Mouse (Mus musculus): ENCODE measurements around the gene Mcat. TPM values are rescaled to one million over a fixed set of nuclear protein-coding genes. Genes with fewer than 3 reads are reported as not detected.
"Not testable (repeated sequence)": the region's sequence is repeated elsewhere in the genome, so short reads cannot be mapped to it uniquely, and the experiment has no call there.

Mcat gene
- polyA plus RNA-seq, 1 experiment from 2014 or later, result 30.3 TPM

DNA sequence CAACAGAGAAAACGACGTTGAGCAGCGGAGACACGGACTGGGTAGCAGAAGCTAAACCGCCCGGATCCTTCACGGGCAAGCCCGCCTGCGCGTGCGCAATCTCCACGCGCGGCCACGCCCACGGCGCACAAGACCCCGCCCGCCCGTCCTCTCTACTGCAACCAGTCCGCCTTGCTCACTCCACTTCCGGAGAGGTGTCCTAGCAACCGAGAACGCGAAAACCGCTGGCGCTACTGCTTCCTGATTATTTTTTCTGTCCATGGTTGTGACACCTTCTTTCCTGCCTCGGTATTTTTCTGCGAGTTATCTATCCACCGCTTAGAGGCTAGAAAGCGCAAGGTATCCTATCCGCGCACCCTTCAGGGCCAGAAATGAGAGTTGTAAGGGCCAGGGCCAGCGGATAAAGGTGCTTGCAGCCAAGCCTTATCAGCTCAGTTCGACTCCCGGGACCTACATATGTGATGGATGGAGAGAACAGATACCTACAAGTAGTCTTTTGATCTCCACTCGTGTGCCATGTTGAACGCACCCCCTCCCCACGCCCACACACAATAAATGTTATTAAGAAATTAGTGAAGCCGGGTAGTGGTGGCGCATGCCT is 52.7 kb downstream of the Mcat start, which contains the start of gene Ttll1:
Gene Ttll1, minus strand, starts transcription at position 89 of the 601 bp plus-strand sequence.
- Histone ChIP-seq H3K4me2 (ENCODE audit: low read length) (peak within 1 kb of the TSS; percentile 56), H3K27ac (ENCODE audit: low read length) (peak within 1 kb of the TSS; percentile 93), H3K36me3 (ENCODE audit: control insufficient read depth, insufficient read depth, low read length) (no peaks in the 10 kb centered on the region), H3K9ac (ENCODE audit: low read depth, low read length) (peak within 1 kb of the TSS; percentile 87), H3K27me3 (ENCODE audit: control insufficient read depth, insufficient read depth, low read depth, low read length) (no peaks in the 10 kb centered on the region), H3K4me3 (ENCODE audit: low read depth, low read length) (peak within 1 kb of the TSS; percentile 71), H3K9me3 (replicated peaks; ENCODE audit: control insufficient read depth, low read length, poor library complexity, severe bottlenecking) (no peaks in the 10 kb centered on the region), H3K4me1 (ENCODE audit: control insufficient read depth, insufficient read depth, low read length) (peaks cover 29% of the 10 kb centered on the region)
- 14% methylated on average over 41 of the region's 41 CpGs for WGBS
- peak; percentile 97 for ATAC-seq

DNA sequence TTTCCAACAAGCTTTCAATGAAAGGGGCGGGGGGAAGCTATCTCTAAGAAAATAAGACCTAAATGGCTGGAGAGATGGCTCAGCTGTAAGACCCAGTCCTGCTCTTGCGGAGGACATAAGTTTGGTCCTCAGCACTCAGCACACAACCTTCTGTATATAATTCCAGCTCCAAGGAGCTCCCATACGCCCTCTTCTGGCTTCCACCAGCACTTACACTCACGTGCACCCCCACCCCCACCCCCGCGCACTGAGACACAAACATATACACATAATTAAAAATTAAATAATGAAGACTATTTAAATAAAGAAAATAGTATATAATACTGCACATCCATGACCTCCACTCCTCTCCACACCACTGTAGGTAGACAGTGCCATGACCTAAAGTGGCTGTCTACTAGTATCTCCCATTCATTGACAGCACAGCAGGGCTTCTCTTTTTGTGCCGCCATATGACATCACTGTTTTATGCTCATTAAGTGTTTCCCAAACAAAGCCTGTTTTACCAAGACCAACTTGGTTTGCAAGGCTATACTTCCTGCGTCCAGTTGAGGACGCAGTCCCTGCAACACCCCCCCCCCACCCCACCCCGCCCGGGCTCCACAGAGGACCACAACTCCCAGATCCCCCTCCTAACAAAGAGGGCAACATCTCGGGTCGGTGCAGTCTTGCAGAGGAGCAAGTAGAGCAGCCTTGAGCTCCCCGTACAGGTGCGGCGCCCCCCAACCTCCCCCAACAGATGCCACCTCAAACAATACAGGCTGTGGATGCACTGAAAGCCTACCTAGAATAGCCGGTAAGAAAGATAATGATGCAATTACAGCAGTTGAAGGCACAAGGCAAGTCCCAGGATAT is 53.4 kb downstream of the Mcat start:
- Histone ChIP-seq H3K9ac (ENCODE audit: low read depth, low read length) (peak overlapping the region; percentile 87), H3K36me3 (ENCODE audit: control insufficient read depth, insufficient read depth, low read length) (peaks cover 4% of the 10 kb centered on the region; the same call in 1 of the 2 replicates), H3K27me3 (ENCODE audit: control insufficient read depth, insufficient read depth, low read depth, low read length) (no peaks in the 10 kb centered on the region), H3K4me2 (ENCODE audit: low read length) (peak overlapping the region; percentile 56), H3K4me3 (ENCODE audit: low read depth, low read length) (peak overlapping the region; percentile 71), H3K9me3 (replicated peaks; ENCODE audit: control insufficient read depth, low read length, poor library complexity, severe bottlenecking) (no peaks in the 10 kb centered on the region), H3K4me1 (ENCODE audit: control insufficient read depth, insufficient read depth, low read length) (peaks cover 29% of the 10 kb centered on the region), H3K27ac (ENCODE audit: low read length) (peak overlapping the region; percentile 93)
- ATAC-seq, result peak; percentile 86
- WGBS, result 27% methylated on average over 17 of the region's 17 CpGs

DNA sequence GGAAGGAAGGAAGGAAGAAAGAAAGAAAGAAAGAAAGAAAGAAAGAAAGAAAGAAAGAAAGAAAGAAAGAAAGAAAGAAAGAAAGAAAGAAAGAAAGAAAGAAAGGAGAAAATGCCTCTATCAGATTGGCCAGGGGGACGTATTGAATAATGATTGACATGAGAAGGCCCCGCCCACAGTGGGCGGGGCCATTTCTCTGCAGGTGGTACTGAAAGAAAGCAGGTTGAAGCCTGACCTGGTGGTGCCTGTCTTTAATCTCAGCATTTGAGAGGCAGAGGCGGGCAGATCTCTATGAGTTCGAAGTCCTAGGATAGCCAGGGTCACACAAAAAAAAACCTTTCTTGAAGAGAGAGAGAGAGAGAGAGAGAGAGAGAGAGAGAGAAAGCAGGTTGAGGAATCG is 62.1 kb downstream of the Mcat start:
- H3K4me2 ChIP-seq (ENCODE audit: low read length); H3K4me1 ChIP-seq (ENCODE audit: control insufficient read depth, insufficient read depth, low read length); H3K9ac ChIP-seq (ENCODE audit: low read depth, low read length); H3K27me3 ChIP-seq (ENCODE audit: control insufficient read depth, insufficient read depth, low read depth, low read length); ATAC-seq; H3K4me3 ChIP-seq (ENCODE audit: low read depth, low read length); H3K9me3 ChIP-seq (replicated peaks; ENCODE audit: control insufficient read depth, low read length, poor library complexity, severe bottlenecking); H3K27ac ChIP-seq (ENCODE audit: low read length): not testable (repeated sequence)
- peaks cover 57% of the 10 kb centered on the region for H3K36me3 ChIP-seq (ENCODE audit: control insufficient read depth, insufficient read depth, low read length)
- 77% methylated on average over 6 of the region's 6 CpGs for WGBS

DNA sequence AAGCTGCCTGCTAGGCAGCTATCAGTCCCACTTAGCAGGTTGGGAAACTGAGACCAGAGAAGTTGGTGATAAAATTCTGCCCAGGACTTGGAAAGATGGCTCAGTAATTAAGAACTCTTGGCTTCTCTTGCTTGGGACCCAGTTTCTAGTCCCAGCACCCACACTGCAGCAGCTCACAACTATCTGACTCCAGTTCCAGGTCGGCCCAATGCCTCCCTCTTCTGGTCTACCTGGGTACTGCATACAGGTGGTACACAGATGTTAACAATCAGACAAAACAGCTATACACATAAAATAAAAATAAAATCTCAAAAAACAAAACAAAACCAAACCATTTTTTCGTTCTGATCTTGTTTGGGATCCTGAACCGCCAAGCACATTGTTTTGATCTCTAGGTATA is 63.2 kb downstream of the Mcat start:
- H3K9ac ChIP-seq (ENCODE audit: low read depth, low read length), result no peak overlapping the region
- no peaks in the 10 kb centered on the region for H3K4me1 ChIP-seq (ENCODE audit: control insufficient read depth, insufficient read depth, low read length)
- no peaks in the 10 kb centered on the region for H3K27me3 ChIP-seq (ENCODE audit: control insufficient read depth, insufficient read depth, low read depth, low read length)
- H3K36me3 ChIP-seq (ENCODE audit: control insufficient read depth, insufficient read depth, low read length), result peaks cover 66% of the 10 kb centered on the region
- no peak overlapping the region for H3K27ac ChIP-seq (ENCODE audit: low read length)
- no peak overlapping the region for H3K4me2 ChIP-seq (ENCODE audit: low read length)
- ATAC-seq, result no peak
- 61% methylated on average over 3 of the region's 3 CpGs for WGBS
- no peak overlapping the region for H3K4me3 ChIP-seq (ENCODE audit: low read depth, low read length)
- H3K9me3 ChIP-seq (replicated peaks; ENCODE audit: control insufficient read depth, low read length, poor library complexity, severe bottlenecking), result no peaks in the 10 kb centered on the region

DNA sequence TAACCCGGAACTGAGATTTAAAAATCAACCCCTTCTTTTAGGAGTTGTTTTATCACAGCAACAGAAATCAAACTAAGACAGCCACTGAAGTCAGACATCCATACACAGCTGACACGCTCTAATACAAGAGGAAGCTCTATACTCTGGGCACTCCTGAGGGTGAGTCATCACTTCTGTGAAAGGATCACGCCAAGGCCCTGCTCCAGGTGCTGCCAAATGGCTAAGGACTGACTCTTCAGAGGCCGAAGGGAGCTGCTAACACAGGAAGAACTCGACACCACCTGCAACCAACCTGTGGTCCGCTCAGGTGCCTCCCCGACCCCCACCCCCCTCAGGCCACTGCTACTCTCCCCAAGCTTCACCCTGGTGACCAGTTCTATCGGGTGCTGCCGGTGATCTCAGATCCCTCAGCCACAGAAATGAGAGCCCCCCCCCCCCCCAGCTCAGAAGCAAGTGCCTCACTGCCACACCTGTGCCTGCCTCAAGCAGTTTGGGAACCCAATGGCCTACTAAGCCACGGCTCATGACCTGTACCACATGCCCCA is 64.3 kb downstream of the Mcat start:
- no peak overlapping the region for H3K27ac ChIP-seq (ENCODE audit: low read length)
- H3K36me3 ChIP-seq (ENCODE audit: control insufficient read depth, insufficient read depth, low read length), result peaks cover 66% of the 10 kb centered on the region
- H3K27me3 ChIP-seq (ENCODE audit: control insufficient read depth, insufficient read depth, low read depth, low read length), result no peaks in the 10 kb centered on the region
- H3K4me3 ChIP-seq (ENCODE audit: low read depth, low read length), result no peak overlapping the region
- ATAC-seq, result no peak
- H3K9ac ChIP-seq (ENCODE audit: low read depth, low read length), result no peak overlapping the region
- no peak overlapping the region for H3K4me2 ChIP-seq (ENCODE audit: low read length)
- no peaks in the 10 kb centered on the region for H3K9me3 ChIP-seq (replicated peaks; ENCODE audit: control insufficient read depth, low read length, poor library complexity, severe bottlenecking)
- WGBS, result 96% methylated on average over 10 of the region's 10 CpGs
- no peaks in the 10 kb centered on the region for H3K4me1 ChIP-seq (ENCODE audit: control insufficient read depth, insufficient read depth, low read length)

DNA sequence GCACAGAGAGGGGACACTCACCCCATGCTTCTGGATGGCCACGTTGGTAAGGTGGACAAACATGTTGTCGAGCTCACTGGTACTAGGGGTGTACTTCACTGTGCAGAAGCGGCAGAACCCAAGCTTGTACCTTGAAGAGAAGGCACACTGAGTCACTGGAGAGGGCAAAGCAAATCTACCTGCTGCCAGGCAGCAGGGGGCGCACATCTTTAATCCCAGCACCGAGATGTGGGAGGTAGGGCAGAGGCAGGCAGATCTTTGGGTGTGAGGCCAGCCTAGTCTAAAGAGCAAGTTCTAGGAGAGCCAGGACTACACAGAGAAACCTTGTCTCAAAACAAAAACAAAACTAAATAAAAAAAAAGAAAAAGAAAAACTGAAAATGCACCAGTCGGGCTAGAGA is 66.3 kb downstream of the Mcat start:
- Histone ChIP-seq H3K4me2 (ENCODE audit: low read length) (no peak overlapping the region), H3K9ac (ENCODE audit: low read depth, low read length) (no peak overlapping the region), H3K4me1 (ENCODE audit: control insufficient read depth, insufficient read depth, low read length) (no peaks in the 10 kb centered on the region), H3K27ac (ENCODE audit: low read length) (no peak overlapping the region), H3K36me3 (ENCODE audit: control insufficient read depth, insufficient read depth, low read length) (peaks cover 67% of the 10 kb centered on the region), H3K4me3 (ENCODE audit: low read depth, low read length) (no peak overlapping the region), H3K27me3 (ENCODE audit: control insufficient read depth, insufficient read depth, low read depth, low read length) (no peaks in the 10 kb centered on the region), H3K9me3 (replicated peaks; ENCODE audit: control insufficient read depth, low read length, poor library complexity, severe bottlenecking) (no peaks in the 10 kb centered on the region)
- ATAC-seq, result no peak
- WGBS, result 91% methylated on average over 6 of the region's 6 CpGs

Small RNA genes lying within 50 kb of the gene (microRNA-seq; reads per million reads assigned to microRNA genes)
- not detected for gene Gm24575

Other genes with a start within 250 kb of the Mcat start
- 45.1 and 45.6 TPM in 2 replicates for gene Arfgap3, start 213.5 kb downstream of the Mcat start, polyA plus RNA-seq (2015; fragmentation: Nextera tagmentation; extraction: Ambion mirVana)
- 23.4 and 23.5 TPM in 2 replicates for gene Pacsin2, start 99.2 kb downstream of the Mcat start, polyA plus RNA-seq (2015; fragmentation: Nextera tagmentation; extraction: Ambion mirVana)
- 130 TPM in 2 replicates for gene Ttll1, start 52.9 kb downstream of the Mcat start, polyA plus RNA-seq (2015; fragmentation: Nextera tagmentation; extraction: Ambion mirVana)
- gene Bik, start 36.9 kb downstream of the Mcat start, polyA plus RNA-seq (2015; fragmentation: Nextera tagmentation; extraction: Ambion mirVana), result 0.26 and 0.55 TPM in 2 replicates
- 5.8 and 6.1 TPM in 2 replicates for gene Tspo, start 195 bp downstream of the Mcat start, polyA plus RNA-seq (2015; fragmentation: Nextera tagmentation; extraction: Ambion mirVana)
- 47.4 and 49.2 TPM in 2 replicates for gene Ttll12, start 31.4 kb upstream of the Mcat start, polyA plus RNA-seq (2015; fragmentation: Nextera tagmentation; extraction: Ambion mirVana)
- gene Scube1, start 161.2 kb upstream of the Mcat start, polyA plus RNA-seq (2015; fragmentation: Nextera tagmentation; extraction: Ambion mirVana), result 8.7 and 12.2 TPM in 2 replicates
- 19.8 and 27.8 TPM in 2 replicates for gene Mpped1, start 215.7 kb upstream of the Mcat start, polyA plus RNA-seq (2015; fragmentation: Nextera tagmentation; extraction: Ambion mirVana)

Measured in midbrain, embryonic 16.5 days (tissue).